Mouse (Mus musculus) ES-Bruce4 (cell line): ENCODE measurements at regions not wholly inside any gene's neighbourhood (a gene's known extent, or its start where the extent isn't known, plus 50 kb on each side); places are given as distances from the start of the nearest gene placed in this dataset.

ENCODE experiments used
- H3K27ac ChIP-seq: 2 replicates; pipeline ENCODE4 v1.5.1; 2012; ENCODE audit warnings: low read length, inconsistent platforms; ENCODE audit not compliant: insufficient read depth
- H3K27me3 ChIP-seq: 2 replicates; pipeline ENCODE4 v1.6.1; 2012; ENCODE audit warnings: mild to moderate bottlenecking, low read length, inconsistent platforms; ENCODE audit not compliant: control insufficient read depth, poor library complexity, insufficient read depth, severe bottlenecking
- H3K36me3 ChIP-seq: 2 replicates; pipeline ENCODE4 v1.6.1; 2012; ENCODE audit warnings: inconsistent platforms, mild to moderate bottlenecking, low read length, moderate library complexity; ENCODE audit not compliant: control insufficient read depth, poor library complexity, insufficient read depth, severe bottlenecking
- H3K4me1 ChIP-seq: one replicate; pipeline ENCODE4 v1.8.1; 2011; ENCODE audit warnings: low read length; ENCODE audit not compliant: control insufficient read depth, insufficient read depth
- H3K4me3 ChIP-seq: 2 replicates; pipeline ENCODE4 v1.5.1; 2011; ENCODE audit warnings: low read depth, mild to moderate bottlenecking, low read length
- H3K9ac ChIP-seq: 2 replicates; pipeline ENCODE4 v1.6.1; 2012; ENCODE audit warnings: low read depth, mild to moderate bottlenecking, inconsistent platforms; ENCODE audit not compliant: poor library complexity, severe bottlenecking
- H3K9me3 ChIP-seq: replicated peaks from 2 replicates; pipeline ENCODE4 v1.6.1; 2012; ENCODE audit warnings: mild to moderate bottlenecking, low read length, inconsistent platforms; ENCODE audit not compliant: control insufficient read depth, poor library complexity, insufficient read depth, severe bottlenecking
- CTCF ChIP-seq: IDR thresholded peaks from one replicate; pipeline ENCODE4 v1.8.1; 2011; ENCODE audit warnings: low read depth, low read length
- EP300 ChIP-seq: IDR thresholded peaks from 2 replicates; pipeline ENCODE4 v1.6.1; 2011; ENCODE audit warnings: low read depth, low read length; ENCODE audit not compliant: insufficient read depth
- POLR2A ChIP-seq: IDR thresholded peaks from one replicate; pipeline ENCODE4 v1.8.1; 2011; ENCODE audit warnings: low read length; ENCODE audit not compliant: insufficient read depth

- H3K27me3 ChIP-seq = no peaks in the 10 kb centered on the region
- TF ChIP-seq CTCF = no peak
- no peak for TF ChIP-seq POLR2A
- H3K4me3 ChIP-seq = no peak overlapping the region
- no peaks in the 10 kb centered on the region for H3K4me1 ChIP-seq
- no peak overlapping the region for H3K9ac ChIP-seq
- H3K36me3 ChIP-seq = no peaks in the 10 kb centered on the region
- no peak overlapping the region for H3K27ac ChIP-seq
- no peaks in the 10 kb centered on the region for H3K9me3 ChIP-seq
Measured at GRCm38 (mm10) chr6:117393480-117393879, 225.1 kb downstream of the Cxcl12 start.

GRCm38 (mm10) chr6:117405589-117406311 lies 237.4 kb downstream of the Cxcl12 start:
- Histone ChIP-seq H3K9me3 (peaks cover 4% of the 10 kb centered on the region; the same call in 1 of the 2 replicates), H3K27ac (no peak overlapping the region), H3K4me3 (no peak overlapping the region), H3K36me3 (no peaks in the 10 kb centered on the region), H3K4me1 (no peaks in the 10 kb centered on the region), H3K9ac (no peak overlapping the region), H3K27me3 (no peaks in the 10 kb centered on the region)
- TF ChIP-seq POLR2A (no peak), CTCF (no peak), EP300 (no peak)

GRCm38 (mm10) chr6:117406312-117406595 lies 237.9 kb downstream of the Cxcl12 start:
- no peak overlapping the region for H3K9ac ChIP-seq
- TF ChIP-seq POLR2A = no peak
- no peak for TF ChIP-seq CTCF
- no peak for TF ChIP-seq EP300
- H3K36me3 ChIP-seq = no peaks in the 10 kb centered on the region
- no peaks in the 10 kb centered on the region for H3K27me3 ChIP-seq
- H3K4me1 ChIP-seq = no peaks in the 10 kb centered on the region
- peaks cover 2% of the 10 kb centered on the region; the same call in 1 of the 2 replicates for H3K9me3 ChIP-seq
- H3K4me3 ChIP-seq = no peak overlapping the region
- no peak overlapping the region for H3K27ac ChIP-seq

- no peaks in the 10 kb centered on the region for H3K4me1 ChIP-seq
- no peaks in the 10 kb centered on the region for H3K9me3 ChIP-seq
- no peak overlapping the region for H3K27ac ChIP-seq
- no peak for TF ChIP-seq POLR2A
- TF ChIP-seq CTCF = no peak
- no peak for TF ChIP-seq EP300
- no peaks in the 10 kb centered on the region for H3K27me3 ChIP-seq
- no peaks in the 10 kb centered on the region for H3K36me3 ChIP-seq
- H3K9ac ChIP-seq = no peak overlapping the region
- no peak overlapping the region for H3K4me3 ChIP-seq
Measured at GRCm38 (mm10) chr6:117406757-117407156, 238.4 kb downstream of the Cxcl12 start.

- Histone ChIP-seq H3K36me3 (no peaks in the 10 kb centered on the region), H3K4me1 (no peaks in the 10 kb centered on the region), H3K27ac (no peak overlapping the region), H3K9ac (no peak overlapping the region), H3K27me3 (no peaks in the 10 kb centered on the region), H3K4me3 (no peak overlapping the region), H3K9me3 (no peaks in the 10 kb centered on the region)
- TF ChIP-seq POLR2A (no peak), EP300 (no peak), CTCF (no peak)
Measured at GRCm38 (mm10) chr6:117407206-117407858, 239.0 kb downstream of the Cxcl12 start.

GRCm38 (mm10) chr6:117407953-117408352 lies 239.6 kb downstream of the Cxcl12 start:
- no peak overlapping the region for H3K9ac ChIP-seq
- H3K9me3 ChIP-seq = no peaks in the 10 kb centered on the region
- no peaks in the 10 kb centered on the region for H3K36me3 ChIP-seq
- H3K27ac ChIP-seq = no peak overlapping the region
- H3K4me3 ChIP-seq = no peak overlapping the region
- TF ChIP-seq POLR2A (no peak), EP300 (no peak), CTCF (no peak)
- H3K4me1 ChIP-seq = no peaks in the 10 kb centered on the region
- H3K27me3 ChIP-seq = no peaks in the 10 kb centered on the region
